Mouse (Mus musculus) heart, postnatal 0 days (tissue): ENCODE data around the gene Adarb1.

Source experiments
- CTCF ChIP-seq: IDR thresholded peaks from 2 replicates; pipeline ENCODE4 v1.5.1; 2016; ENCODE audit warnings: antibody characterized with exemption, control low read depth, low read depth
- EP300 ChIP-seq: IDR thresholded peaks from 2 replicates; pipeline ENCODE4 v1.6.1; 2016; ENCODE audit warnings: antibody characterized with exemption, low read depth

- TF ChIP-seq EP300: no peak
- no peak for TF ChIP-seq CTCF
Measured at GRCm38 (mm10) chr10:77304840-77305533, 113.1 kb downstream of the Adarb1 start.
